Mouse (Mus musculus) spleen, embryonic (tissue): ENCODE measurements around the gene Slc7a4.
"Not testable (repeated sequence)": the region's sequence is repeated elsewhere in the genome, so short reads cannot be mapped to it uniquely, and the experiment has no call there.

ENCODE experiments used
- CTCF ChIA-PET: fragments of 350-600 bp; sonication (Branson Sonifier 250); formaldehyde crosslinking; loops from one replicate; lab custom pipeline; 2022; lab: Charles Lee

Gene Slc7a4

DNA sequence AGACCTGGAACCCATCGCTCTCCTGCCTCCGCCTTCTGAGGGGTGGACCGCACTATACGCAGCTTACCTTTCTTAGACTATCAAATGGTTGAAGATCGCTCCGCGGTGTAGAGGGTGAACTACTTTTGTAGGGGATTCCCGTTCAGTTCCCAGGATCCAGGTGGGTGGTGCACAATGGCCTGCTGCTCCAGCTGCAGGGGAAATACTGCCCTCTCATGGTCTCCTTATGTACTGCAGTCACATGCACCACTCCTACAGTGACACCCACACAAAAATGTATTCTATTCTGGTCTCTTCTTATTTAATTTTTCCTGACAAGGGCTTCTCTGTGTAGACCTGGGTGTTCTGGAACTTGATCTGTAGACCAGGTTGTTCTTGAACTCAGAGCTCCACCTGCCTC is at the start of gene Slc7a4:
TSS of gene Slc7a4 (minus strand) at position 151 of the 400 bp plus-strand sequence.
- CTCF ChIA-PET, result no interaction called here

DNA sequence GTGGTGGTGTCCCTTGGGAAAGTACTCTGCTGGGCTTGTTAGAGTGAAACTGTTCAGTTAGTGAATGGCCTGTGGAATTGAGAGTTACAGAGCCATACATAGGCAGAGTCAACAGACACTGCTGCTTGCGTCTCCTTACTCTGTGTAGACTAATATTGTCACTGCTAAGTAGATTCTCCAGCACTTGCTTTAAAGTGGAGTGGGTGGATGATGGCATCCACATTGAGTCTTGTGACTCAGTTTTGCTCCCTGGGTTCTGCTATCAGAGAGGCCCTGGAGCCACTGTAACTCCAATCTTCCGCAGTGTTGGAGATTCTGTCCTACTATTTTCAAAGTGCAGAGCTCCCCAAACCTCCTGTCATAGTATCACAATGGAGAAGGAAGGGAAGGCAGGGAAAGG is 49.6 kb upstream of the Slc7a4 start:
- CTCF ChIA-PET, result no interaction called here

DNA sequence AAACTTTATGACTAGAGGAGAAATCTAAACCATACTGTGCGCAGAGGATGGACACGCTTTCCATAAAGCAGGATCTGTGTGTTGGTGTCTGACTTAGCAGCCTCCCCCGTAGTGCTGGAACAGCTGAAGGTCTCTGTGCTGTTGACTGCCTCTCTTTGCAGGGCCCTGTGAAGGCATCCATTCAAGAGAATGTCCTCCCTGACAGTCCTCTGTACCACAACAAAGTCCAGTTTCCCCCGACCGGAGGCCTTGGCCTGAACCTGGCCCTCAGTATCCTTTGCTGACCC is 43.2 kb upstream of the Slc7a4 start:
- CTCF ChIA-PET, result no interaction called here

DNA sequence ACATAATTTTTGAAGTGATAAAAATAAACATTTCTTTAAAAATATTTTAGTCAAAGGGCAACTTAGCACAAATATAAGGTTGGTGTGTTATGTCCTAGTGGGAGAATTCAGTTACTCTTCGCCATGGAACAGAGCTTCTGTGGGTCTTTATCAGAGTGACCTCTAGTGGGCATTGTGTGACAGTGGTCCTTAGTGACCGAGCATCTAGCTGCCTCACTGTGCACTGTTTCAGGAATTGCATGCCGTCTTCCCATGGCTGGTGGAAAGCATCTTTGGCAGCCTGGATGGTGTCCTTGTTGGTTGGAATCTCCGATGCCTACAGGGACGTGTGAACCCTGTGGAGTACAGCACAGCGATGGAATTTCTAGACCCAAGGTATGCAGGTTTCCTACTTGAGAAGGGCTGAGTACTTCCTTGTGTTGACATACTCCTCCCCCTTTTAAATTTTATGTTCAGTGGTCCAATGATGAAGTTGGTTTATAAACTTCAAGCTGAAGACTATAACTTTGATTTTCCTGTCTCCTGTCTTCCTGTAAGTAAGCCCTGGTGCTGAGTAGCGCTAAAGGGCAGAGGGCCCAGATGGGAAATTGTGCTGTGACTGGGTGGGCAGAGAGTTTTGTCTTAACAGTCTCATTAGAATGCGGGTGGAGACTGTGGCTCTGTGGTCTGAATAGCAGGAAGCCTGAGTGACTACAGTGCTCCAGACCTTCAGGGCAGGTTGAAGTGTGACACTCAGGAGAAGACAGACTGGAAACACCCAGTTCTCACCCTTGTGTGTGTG is 42.7 kb upstream of the Slc7a4 start:
- CTCF ChIA-PET, result no interaction called here

DNA sequence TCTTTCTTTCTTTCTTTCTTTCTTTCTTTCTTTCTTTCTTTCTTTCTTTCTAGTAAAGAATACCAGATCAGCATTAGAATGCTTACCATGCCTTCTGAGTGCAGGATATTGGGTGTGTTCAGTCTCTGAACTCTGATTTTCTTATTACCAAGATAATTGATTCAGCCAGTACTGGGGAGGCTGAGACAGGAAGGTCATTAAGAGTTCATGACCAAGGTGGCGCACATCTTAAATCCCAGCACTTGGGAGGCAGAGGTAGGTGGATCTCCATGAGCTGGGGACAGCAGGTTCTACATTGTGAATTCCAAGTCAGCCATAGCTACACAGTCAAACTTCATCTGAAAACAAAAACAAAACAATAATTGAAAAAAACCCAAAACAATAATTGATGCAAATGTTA is 38.9 kb upstream of the Slc7a4 start:
- CTCF ChIA-PET, result no interaction called here

DNA sequence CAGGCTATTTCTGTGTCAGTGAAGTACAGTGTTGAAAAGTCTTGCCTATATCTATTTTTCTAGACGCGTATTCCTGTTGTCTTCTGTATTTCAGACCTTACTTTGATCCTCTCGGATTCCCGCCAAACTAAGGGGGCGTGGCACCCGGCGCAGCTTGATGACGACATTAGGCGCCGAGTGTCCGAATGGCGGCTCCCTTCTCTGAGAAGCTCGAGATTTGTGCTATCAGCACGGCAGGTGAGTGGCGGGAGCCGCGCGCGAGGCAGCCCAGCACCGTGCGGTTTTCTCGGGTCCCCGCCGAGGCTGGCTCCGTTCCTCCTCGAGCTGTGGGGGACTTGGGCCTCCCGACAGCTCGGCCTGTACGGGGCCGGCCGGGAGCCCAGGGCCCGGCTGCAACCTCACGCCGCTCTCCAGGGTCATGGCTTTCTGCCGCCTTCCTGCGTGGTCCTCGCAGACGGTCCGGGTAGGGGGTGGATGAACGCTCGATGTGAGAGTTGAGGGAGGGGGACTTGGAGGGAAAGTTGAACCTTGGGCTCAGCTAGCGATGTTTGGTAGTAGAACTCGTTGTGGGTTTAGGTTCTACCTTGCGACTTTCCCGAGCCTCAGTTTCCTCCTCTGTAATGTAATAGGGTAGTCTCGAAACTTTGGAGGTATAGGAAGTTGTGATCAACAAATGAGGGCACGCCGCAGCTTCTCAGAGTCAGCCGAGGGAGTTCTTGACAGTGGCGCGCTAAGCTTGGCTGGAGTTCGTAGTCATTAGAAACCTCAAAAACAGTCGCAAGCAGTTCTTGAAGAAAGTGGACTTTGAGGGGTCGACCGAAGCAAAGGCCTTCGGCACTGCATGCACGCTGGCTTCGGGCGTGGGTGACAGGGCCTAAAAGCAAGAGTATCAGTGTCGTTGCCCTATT is 36.4 kb upstream of the Slc7a4 start, which contains the start of gene Smpd4:
TSS of gene Smpd4 (plus strand) at position 157 of the 908 bp plus-strand sequence.
- CTCF ChIA-PET, result no interaction called here

DNA sequence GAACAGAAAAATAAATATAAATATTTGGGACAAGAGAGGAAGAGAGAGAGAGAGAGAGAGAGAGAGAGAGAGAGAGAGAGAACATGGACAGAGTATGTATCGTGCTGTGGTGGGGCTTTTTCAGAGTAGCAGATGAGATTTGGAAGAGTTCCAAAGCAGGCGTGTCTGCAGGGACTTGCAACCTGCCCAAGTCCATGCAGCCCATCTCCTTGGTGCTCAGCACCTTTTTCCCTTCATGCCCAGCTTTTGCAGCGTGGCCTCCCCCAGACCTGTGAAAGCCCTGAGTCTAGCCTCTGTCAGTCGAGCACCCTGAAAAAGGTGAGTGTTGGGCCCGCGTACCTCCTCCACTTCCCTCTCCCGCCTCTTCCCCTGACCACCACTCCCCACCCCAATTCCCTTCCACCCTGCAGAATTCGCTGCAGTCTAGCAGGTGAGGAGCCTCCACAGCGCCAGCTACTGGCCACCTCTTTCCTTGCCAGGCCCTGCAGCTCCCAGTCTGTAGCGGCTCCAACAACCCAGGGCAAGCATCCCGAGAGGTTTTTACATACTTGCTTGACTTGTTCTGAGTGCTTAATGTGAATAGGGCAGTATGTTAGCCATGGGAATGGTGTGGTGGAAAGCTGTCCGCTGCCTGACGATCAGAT is 35.0 kb upstream of the Slc7a4 start:
- CTCF ChIA-PET, result interaction anchor here (0.9 kb wide), 1 partner anchor 55 kb away, joined by 4 read pairs; no protein-coding TSS in a partner anchor

DNA sequence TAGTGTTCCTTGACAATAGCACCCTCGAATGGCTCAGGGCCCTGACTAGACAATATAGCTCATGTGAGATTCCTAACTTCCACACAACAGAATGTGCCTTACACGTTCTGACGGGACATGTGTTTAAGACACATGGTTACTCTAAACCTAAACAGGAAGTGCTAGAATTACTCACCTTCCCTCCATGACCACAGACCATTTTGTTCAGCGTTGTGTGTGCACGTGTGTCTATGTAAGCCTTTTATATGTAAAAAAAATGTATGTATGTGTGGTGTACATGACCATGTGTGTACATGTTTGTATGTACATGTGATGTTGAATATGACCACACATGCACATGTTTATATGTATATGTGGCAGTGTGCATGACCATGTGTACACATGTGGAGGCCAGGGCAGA is 33.2 kb upstream of the Slc7a4 start:
- CTCF ChIA-PET, result no interaction called here

DNA sequence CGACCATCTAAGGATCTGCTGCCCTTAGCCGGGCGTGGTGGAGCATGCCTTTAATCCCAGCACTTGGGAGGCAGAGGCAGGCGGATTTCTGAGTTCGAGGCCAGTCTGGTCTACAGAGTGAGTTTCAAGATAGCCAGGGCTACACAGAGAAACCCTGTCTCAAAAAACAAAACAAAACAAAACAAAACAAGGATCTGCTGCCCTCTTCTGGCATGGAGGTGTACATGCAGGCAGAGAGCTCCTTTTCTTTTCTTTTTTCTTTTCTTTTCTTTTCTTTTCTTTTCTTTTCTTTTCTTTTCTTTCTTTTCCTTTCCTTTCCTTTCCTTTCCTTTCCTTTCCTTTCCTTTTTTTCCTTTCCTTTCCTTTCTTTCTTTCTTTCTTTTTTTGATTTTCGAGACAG is 31.7 kb upstream of the Slc7a4 start:
- CTCF ChIA-PET, result not testable (repeated sequence)

DNA sequence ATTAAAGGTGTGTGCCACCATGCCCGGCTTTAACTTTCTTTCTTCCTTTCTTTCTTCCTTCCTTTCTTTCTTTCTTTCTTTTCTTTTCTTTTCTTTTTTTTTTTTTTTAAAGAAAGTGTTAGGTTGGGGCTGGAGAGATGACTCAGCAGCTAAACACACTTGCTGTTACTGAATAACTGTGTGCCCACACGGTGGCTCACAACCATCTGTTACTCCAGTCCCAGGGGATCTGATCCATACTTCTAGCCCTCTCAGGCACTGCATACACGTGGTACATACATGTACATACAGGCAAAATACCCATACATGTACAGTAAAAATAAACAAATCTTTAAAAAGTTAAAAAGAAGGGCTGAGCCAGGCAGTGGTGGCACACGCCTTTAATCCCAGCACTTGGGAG is 28.4 kb upstream of the Slc7a4 start:
- CTCF ChIA-PET, result no interaction called here

DNA sequence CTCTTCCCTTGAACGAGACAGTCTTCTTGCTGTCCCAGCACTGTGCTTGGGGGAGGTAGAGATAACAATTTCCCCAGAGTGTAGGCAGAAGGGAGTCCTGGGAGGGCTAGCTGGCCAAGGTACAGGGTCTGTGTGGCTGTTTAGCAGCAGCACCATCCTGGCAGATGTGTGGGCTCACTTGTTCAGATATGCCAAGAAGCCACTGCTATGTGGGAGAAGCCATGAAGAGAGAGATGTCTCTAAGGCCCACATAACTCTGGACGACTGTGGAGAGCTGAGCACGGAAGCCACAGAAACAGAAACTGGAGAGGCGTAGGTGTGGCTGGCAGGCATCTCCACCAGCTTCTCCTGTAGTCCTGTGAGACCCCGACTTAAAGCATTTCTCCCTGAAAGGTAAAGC is 22.7 kb upstream of the Slc7a4 start:
- CTCF ChIA-PET, result no interaction called here

DNA sequence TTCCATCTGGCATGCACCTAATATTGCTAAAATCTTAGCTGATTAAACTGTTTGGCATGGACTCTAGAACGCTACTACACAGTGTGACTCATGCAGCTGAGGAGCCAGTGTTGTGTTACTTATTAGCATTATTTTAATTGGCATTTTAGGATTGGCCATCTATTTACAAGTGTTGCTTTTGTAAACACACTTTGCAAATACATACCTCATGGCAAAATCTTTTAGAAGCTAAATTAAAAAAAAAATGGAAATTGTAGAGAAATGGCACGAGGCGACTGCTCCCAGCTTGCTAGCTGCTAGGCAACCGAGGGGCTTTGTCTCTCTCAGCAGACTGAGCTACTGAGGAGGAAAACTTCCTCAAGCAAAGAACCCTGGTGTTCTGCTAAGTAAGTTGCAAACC is 21.9 kb upstream of the Slc7a4 start:
- CTCF ChIA-PET, result no interaction called here

DNA sequence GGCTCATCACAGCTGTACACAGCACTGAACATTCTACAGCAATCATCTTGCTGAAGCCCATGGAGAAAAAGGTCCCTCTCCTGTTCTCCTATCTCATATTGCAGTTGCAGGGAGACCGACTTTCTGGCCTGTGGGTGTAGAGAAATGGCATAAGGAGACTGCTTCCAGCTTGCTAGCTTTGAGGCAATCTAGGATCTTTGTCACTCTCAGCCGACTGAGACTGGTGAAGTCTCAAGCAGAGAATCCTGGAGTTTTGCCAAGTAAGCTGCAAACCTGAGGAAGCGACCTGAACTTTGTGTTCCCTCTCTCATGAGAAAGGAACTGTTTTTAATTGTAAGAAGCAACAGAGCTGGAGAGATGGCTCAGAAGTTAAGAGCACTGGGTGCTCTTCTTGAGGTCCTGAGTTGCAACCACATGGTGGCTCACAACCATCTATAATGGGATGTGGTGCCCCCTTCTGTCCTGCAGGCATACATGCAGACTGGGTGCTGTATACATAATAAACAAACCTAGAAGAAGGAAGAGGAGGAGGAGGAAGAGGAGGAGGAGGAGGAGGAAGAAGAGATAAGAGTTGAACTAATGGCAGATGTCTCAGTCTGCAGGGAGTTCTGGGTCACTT is 18.0 kb upstream of the Slc7a4 start:
- CTCF ChIA-PET, result no interaction called here

DNA sequence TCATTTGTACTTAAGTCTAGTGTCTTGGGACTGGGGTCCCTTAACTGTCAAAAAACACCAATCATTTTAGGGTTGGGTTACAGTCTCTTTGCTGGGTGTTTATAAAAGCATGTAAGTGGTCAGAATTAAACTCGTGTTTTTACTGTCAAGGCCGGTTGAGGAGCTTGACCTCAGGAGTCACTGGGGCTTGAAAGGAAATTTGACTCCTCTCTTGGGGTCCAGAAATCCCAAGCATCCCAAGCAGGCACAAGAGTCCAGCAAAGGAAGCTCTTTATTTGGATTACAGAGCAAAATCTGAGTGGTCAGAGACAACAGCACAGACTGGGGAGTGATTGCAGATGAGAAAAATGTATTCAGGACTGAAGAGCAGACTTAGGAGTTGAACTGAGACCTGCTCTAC is 7.7 kb upstream of the Slc7a4 start:
- CTCF ChIA-PET, result no interaction called here

DNA sequence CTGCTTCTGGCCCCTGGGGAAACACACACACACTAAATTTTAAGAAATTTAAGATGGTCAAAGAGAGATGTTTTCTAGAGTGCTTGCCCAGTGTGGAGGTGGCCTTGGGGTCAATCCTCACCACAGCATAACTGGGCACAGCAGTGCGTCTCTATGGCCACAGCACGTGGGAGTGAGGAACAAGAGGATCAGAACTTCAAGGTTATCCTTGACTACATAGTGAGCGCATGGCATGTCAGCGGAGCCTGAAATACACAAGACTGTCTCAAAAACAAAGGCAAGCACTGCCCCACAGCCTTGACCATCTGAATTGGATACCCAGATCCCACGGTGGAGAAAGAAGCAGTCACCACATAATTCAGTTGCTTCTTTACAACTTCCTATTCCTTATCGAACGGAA is 1.5 kb upstream of the Slc7a4 start:
- CTCF ChIA-PET, result no interaction called here

DNA sequence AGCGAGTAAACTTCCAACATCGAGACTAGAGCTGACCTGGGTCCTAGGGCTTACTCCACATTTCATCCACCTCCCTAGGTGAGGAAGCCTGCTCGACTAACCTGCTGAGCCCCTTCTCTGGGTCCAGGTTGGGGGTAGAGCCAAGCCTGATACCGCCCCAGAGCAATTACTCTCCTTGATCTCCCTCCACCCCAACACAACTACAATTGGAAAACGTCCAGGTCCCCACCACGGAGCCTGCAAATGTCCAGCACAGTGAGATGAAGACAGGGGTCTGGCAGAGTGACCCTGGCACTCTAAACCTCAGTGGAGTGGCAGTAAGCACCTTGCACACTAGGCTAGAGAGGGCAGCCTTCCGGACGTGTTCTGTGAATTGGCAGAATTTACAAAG is 6.2 kb downstream of the Slc7a4 start:
- CTCF ChIA-PET, result no interaction called here

DNA sequence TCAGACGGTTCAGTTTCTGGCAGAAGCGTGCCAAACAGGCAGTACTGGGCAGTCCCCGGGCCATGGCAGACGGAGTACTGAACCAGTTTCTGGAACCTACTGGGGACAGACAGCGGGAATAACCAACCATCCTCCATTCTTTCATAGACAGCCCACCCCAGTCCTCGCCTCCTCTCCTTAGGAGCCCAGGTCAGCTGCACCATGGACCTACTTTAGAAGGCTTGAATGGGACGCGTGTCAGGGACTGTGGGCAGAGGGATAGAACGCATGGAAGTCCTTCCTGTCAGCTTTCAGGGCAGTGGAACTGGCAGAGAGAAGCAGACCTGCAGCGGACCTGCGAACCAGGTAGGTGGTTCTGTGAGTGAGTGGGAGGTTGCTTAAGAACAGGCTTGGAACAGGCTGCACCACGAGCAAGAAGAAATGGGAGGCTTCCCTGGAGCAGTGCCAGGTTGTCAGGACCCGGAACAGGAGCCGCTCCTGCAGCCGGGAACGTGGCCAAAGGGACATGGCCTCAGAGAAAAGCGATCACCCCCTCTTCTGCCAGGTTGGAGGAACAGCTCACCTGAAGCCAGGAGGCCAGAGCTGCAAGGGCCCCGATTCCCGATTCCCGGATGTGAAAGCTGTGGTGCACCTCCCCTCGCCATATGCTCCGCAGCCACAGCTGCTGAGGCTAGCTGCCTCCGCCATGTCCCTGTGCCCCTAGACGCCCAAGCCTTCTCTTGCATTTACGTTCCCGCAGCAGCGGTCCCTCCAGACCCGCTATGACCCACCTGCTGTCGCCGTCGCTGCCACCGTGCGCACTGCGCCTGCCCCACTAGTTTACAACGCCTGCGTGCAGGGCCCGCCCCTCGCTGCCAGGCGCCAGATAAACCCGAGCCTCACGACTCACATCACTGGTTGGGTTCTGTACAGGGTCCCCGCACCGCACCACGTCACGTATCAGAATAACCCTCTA is 6.9 kb downstream of the Slc7a4 start:
- CTCF ChIA-PET, result no interaction called here

DNA sequence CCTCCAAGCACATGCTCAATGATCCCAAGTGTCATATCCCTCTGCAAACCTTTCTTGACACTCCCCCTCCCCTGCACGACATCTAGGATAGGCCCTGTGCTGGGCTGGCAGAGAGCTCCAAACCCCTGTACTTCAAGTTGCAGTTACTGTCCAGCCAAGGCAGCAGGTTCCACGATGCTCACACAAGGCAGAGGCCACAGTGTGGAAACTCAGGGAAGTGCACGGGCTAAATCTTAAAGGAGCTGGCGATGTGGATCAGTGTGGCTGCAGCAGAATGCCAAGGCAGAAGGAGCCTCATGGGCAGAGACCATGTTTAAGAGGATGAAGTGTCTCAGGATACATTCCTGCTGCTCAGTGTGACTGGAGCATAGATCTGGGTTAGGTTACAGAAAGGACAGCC is 16.8 kb downstream of the Slc7a4 start:
- CTCF ChIA-PET, result no interaction called here

DNA sequence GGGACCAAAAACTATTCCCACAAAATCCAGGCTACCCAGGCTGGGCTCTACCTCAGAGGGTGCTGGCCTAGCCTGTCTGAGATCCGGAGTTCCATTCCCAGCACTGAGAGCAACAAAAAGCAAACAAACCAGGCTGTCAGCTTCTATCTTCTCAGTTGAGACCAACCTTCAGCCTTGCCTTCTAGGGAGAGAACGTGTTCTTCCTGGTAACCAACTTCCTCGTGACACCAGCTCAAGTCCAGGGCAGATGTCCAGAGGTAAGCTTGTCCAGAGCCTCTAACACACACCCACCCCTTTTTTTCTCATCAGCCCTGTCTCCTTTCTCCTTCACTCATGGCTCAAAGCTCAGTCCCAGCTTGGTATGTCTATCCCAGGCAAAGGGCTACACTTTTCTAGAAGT is 18.2 kb downstream of the Slc7a4 start:
- CTCF ChIA-PET, result no interaction called here

DNA sequence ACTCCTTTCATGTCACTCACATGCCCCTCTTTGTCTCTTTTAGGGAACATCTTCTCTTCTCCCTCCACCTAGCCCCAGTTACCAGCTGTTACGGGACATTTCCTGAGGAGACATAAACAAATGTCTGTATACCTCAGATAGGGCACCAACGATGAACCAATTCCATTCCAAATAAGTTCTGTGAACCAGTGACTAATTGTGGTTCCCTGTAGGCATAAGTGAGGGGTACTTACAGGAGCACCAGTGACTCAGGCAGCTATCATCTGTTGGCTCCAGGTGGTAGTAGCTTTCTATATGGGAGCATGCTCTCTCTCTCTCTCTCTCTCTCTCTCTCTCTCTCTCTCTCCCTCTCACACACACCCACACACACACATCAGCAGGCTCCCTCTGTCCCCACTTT is 18.8 kb downstream of the Slc7a4 start:
- CTCF ChIA-PET, result no interaction called here

DNA sequence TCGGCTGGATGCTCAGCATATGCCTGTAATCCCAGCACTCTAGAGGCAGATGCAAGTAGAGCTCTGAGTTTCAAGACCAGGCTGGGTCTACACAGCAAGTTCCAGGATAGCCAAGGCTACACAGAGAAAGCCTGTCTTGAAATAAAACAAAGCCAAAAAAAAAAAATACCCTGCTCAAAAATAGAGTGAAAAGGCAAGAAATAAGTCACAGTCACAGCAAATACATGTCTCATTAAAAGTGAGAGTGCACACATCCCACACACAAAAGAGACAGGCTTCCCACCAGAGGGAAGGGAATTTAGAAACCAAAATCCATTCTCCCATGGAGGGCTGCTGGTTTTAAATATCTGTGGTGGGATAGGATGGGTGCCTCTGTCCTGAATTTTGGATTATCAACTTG is 19.4 kb downstream of the Slc7a4 start:
- CTCF ChIA-PET, result no interaction called here
